Mouse (Mus musculus): Measurements from ENCODE around the gene Cirbp.

GRCm38 (mm10) chr10:80157141-80157929, 8.4 kb upstream of the Cirbp start:
- no peak for TF ChIP-seq GATA1 (IDR thresholded peaks at IDR 0.05; ENCODE audit: borderline replicate concordance, low read length)
- no peak for TF ChIP-seq FLI1 (IDR thresholded peaks at IDR 0.05; ENCODE audit: low read length)
